Mouse (Mus musculus) midbrain, embryonic 15.5 days (tissue): ENCODE measurements around the gene Plp2. TPM values are rescaled to one million over a fixed set of nuclear protein-coding genes. Genes with fewer than 3 reads are reported as not detected.
"Not testable (repeated sequence)": the region's sequence is repeated elsewhere in the genome, so short reads cannot be mapped to it uniquely, and the experiment has no call there.

Experiments
- ATAC-seq: fragments of 200-750 bp; cut with Nextera tagmentation; replicated peaks from 2 replicates; pipeline ENCODE4 v1.8.0; 2017; ENCODE audit warnings: moderate TSS enrichment
- H3K27ac ChIP-seq: fragments of 300-500 bp; sonication (generic); 2 replicates; pipeline ENCODE4 v1.5.1; 2015; ENCODE audit warnings: mild to moderate bottlenecking, inconsistent platforms
- H3K27me3 ChIP-seq: fragments of 300-500 bp; sonication (generic); replicated peaks from 2 replicates; pipeline ENCODE4 v1.6.1; 2015; ENCODE audit warnings: inconsistent platforms
- H3K36me3 ChIP-seq: fragments of 300-500 bp; sonication (generic); replicated peaks from 2 replicates; pipeline ENCODE4 v1.6.1; 2015; ENCODE audit warnings: inconsistent platforms
- H3K4me1 ChIP-seq: fragments of 300-500 bp; sonication (generic); 2 replicates; pipeline ENCODE4 v1.6.1; 2015; ENCODE audit warnings: inconsistent platforms
- H3K4me2 ChIP-seq: fragments of 300-500 bp; sonication (generic); 2 replicates; pipeline ENCODE4 v1.6.1; 2015; ENCODE audit warnings: inconsistent platforms, mild to moderate bottlenecking, moderate library complexity
- H3K4me3 ChIP-seq: fragments of 300-500 bp; sonication (generic); 2 replicates; pipeline ENCODE4 v1.5.1; 2015; ENCODE audit warnings: mild to moderate bottlenecking, inconsistent platforms
- H3K9ac ChIP-seq: fragments of 300-500 bp; sonication (generic); 2 replicates; pipeline ENCODE4 v1.6.1; 2015; ENCODE audit warnings: mild to moderate bottlenecking, inconsistent platforms
- H3K9me3 ChIP-seq: fragments of 300-500 bp; sonication (generic); 2 replicates; pipeline ENCODE4 v1.6.1; 2016; ENCODE audit warnings: inconsistent platforms
- WGBS: fragments of 180-500 bp; shearing (Covaris S2); methylation state at CpG from one replicate; pipeline ENCODE4 v1.1.7; 2015; ENCODE audit warnings: mixed read lengths; 5-methylcytosine and 5-hydroxymethylcytosine counted together
- polyA plus RNA-seq: library from polyadenylated mRNA; unstranded; fragments of >200 nt; fragmentation: Nextera tagmentation; extraction: Ambion mirVana; gene quantifications from 2 replicates; pipeline ENCODE4 v1.2.1, GENCODE M21; 2015

Gene Plp2
- polyA plus RNA-seq: 17.5 and 19.7 TPM in 2 replicates

DNA sequence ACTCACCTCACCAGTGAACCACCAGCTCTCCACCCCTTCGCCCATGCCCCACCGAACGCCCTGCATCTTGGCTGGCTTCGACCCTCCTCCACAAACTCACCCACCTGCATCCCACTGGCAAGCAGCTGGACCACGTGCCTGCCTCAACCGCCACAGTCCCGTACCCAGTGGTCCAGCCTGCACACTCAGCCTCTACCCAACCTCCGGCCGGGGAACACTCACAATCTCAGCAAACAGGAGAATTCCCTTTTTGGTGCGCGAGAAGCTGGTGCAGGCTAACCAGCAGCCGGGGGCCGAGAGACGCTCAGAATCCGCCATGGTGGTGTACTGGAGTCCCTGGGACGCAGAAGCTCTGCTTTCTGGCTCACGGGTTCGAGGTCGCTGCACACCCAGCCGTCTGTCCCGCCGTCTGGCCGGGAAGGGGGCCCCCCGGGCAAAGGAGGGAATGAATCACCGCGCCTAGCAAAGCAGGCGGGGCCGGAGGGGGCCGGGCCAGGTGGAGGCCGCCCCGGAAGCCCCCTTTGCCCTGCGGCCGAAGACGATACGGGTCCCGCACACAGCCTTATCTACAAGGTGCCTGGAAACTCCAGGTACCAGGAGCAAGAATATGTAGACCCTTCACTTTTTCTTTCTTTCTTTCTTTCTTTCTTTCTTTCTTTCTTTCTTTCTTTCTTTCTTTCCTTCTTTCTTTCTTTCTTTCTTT is at the start of gene Plp2:
TSS of gene Plp2 (minus strand) at position 470 of the 703 bp plus-strand sequence.
- Histone ChIP-seq H3K27ac (no peak within 1 kb of the TSS), H3K4me3 (peak within 1 kb of the TSS; percentile 34), H3K4me1 (no peaks in the 10 kb centered on the region; the same call in 1 of the 2 replicates), H3K9ac (peak within 1 kb of the TSS; percentile 32; the same call in 1 of the 2 replicates), H3K36me3 (no peaks in the 10 kb centered on the region), H3K4me2 (peak within 1 kb of the TSS; percentile 46), H3K27me3 (no peaks in the 10 kb centered on the region; the same call in 1 of the 2 replicates), H3K9me3 (no peaks in the 10 kb centered on the region)
- 28% methylated on average over 36 of the region's 36 CpGs for WGBS
- ATAC-seq: peak; percentile 17; the same call in 1 of the 2 replicates

DNA sequence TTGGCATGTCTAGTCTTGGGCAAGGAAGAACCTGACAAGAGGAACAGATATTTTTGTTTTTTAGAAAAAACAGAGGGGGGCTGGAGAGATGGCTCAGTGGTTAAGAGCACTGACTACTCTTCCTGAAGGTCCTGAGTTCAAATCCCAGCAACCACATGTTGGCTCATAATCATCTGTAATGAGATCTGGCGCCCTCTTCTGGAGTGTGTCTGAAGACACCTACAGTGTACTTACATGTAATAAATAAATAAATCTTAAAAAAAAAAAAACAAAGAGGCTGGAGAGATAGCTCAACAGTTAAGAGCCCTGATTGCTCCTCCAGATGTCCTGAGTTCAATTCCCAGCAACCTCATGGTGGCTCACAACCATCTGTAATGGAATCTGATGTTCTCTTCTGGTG is 44.9 kb upstream of the Plp2 start:
- H3K9me3 ChIP-seq, H3K27me3 ChIP-seq, H3K4me1 ChIP-seq, H3K27ac ChIP-seq, H3K4me2 ChIP-seq, H3K4me3 ChIP-seq, H3K9ac ChIP-seq, ATAC-seq, H3K36me3 ChIP-seq: not testable (repeated sequence)
- 30% methylated on average over 1 of the region's 1 CpGs for WGBS

DNA sequence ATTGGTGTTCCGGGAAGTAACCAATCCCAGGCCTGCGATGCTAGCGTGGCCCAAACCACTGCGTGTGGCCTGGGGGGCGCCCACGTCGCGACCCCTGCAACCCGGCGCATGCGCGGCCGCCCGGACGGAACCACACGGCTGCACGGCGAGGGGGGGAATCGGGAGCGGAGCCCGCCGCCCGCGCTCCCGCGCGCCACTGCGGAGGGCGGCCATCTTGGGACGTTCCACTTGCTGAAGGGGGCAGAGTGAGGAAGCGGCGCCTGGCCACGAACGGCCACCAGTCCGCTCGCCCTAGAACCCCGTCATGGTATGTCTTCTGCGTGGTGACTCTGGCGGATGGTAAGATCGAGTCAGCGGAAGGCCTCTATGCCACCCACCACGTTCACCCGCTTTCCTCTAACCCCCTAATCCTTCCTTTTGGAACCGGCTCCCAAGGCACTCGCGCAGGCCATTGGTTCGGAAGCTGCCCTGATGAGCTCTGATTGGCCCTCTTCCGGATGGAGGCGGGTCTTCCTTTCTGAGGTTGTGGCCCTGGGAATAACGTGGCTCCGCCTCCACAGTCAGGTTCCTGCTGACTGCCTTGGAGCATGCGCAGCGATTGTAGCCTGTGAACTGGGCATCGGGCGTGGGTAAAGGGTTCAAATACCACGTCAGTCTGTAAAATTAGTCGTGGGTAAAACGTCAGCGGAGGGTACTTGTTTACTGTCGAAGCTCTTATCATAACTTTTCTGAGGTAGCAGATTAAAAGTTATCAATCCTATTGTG is 43.1 kb upstream of the Plp2 start, which contains the start of gene Wdr45:
TSS of gene Wdr45 (plus strand) at position 199 of the 765 bp plus-strand sequence.
- 19% methylated on average over 44 of the region's 60 CpGs for WGBS
- H3K27ac ChIP-seq: peak within 1 kb of the TSS; percentile 55; the same call in 1 of the 2 replicates

DNA sequence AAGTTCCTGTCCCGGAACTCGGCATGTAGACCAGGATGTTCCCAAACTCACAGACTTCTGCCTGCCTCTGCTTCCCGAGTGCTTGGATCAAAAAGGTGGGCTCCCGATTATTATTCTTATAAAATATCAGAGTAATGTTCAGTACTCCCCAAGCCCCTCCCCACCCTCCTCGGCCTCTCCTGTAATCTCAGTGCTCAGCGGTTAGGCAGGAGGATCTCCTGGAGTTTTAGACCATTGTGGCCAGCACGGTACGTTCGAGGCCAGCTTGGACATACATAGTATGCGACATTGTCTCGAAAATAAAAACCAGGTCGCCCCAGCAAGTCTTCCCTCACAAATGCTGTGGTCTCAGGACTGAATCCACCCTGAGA is 42.6 kb upstream of the Plp2 start:
- H3K4me1 ChIP-seq, ATAC-seq, H3K9me3 ChIP-seq, H3K36me3 ChIP-seq, H3K27me3 ChIP-seq: not testable (repeated sequence)
- H3K4me2 ChIP-seq: peak overlapping the region; percentile 49
- peak overlapping the region; percentile 31; the same call in 1 of the 2 replicates for H3K9ac ChIP-seq
- 43% methylated on average over 6 of the region's 12 CpGs for WGBS
- H3K27ac ChIP-seq: peak overlapping the region; percentile 55; the same call in 1 of the 2 replicates
- H3K4me3 ChIP-seq: peak overlapping the region; percentile 33

More for the DNA sequence above, 43.1 kb upstream of the Plp2 start, which contains the start of gene Wdr45:
- H3K4me2 ChIP-seq: peak within 1 kb of the TSS; percentile 49
- peak within 1 kb of the TSS; percentile 31; the same call in 1 of the 2 replicates for H3K9ac ChIP-seq
- H3K9me3 ChIP-seq, H3K36me3 ChIP-seq, H3K27me3 ChIP-seq, H3K4me1 ChIP-seq: not testable (repeated sequence)
- peak within 1 kb of the TSS; percentile 33 for H3K4me3 ChIP-seq
- peak; percentile 98 for ATAC-seq

DNA sequence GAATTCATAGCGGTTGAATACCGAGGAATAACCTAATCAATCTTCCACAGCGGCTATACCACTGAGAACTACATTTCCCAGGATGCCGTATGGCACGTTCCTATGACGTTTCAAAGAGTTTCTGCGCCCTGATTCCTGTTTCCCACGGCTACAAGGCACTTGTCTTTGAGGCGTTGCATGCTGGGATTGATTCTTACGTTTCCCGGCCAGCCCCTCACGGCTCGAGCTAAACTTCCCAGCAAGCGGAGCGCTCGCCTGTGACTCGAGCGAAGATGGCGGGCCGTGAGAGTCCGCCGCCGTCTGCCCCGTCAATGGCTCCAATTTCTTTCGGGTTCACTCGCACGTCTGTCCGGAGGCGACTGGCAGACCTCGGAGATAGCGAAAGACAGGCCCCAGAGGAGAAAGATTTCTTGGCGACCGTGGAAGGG is 25.8 kb upstream of the Plp2 start, which contains the start of gene Gpkow:
TSS of gene Gpkow (plus strand) at position 178 of the 428 bp plus-strand sequence.
- peak within 1 kb of the TSS; percentile 40 for H3K9ac ChIP-seq
- 20% methylated on average over 33 of the region's 33 CpGs for WGBS
- peak within 1 kb of the TSS; percentile 43; the same call in 1 of the 2 replicates for H3K27ac ChIP-seq
- no peaks in the 10 kb centered on the region for H3K27me3 ChIP-seq
- no peaks in the 10 kb centered on the region for H3K9me3 ChIP-seq
- peak within 1 kb of the TSS; percentile 46 for H3K4me3 ChIP-seq
- H3K36me3 ChIP-seq: no peaks in the 10 kb centered on the region
- peak; percentile 96 for ATAC-seq
- peaks cover 3% of the 10 kb centered on the region; the same call in 1 of the 2 replicates for H3K4me1 ChIP-seq
- peak within 1 kb of the TSS; percentile 49 for H3K4me2 ChIP-seq

DNA sequence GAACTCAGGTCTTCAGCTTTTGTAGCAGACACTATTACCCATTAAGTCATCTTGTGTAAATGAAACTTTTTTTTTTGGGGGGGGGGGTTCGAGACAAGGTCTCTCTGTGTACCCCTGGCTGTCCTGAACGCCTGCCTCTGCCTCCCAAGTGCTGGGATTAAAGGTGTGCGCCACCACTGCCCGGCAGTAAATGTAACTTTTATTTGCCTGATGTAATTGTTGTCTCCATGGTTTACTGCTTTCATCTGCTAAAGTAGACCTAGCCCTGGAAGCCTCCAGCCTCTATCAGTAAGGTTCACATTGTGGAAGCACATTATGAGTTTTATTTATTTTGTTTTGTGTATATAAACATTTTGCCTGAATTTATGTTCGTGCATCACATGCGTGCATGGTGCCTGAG is 25.3 kb upstream of the Plp2 start:
- Histone ChIP-seq H3K27ac (no peak overlapping the region), H3K9me3 (no peaks in the 10 kb centered on the region), H3K4me3 (peak overlapping the region; percentile 15; the same call in 1 of the 2 replicates), H3K9ac (no peak overlapping the region), H3K36me3 (no peaks in the 10 kb centered on the region), H3K4me1 (peaks cover 3% of the 10 kb centered on the region; the same call in 1 of the 2 replicates), H3K27me3 (no peaks in the 10 kb centered on the region), H3K4me2 (peak overlapping the region; percentile 44)
- WGBS: 49% methylated on average over 6 of the region's 6 CpGs
- ATAC-seq: peak; percentile 79; the same call in 1 of the 2 replicates

DNA sequence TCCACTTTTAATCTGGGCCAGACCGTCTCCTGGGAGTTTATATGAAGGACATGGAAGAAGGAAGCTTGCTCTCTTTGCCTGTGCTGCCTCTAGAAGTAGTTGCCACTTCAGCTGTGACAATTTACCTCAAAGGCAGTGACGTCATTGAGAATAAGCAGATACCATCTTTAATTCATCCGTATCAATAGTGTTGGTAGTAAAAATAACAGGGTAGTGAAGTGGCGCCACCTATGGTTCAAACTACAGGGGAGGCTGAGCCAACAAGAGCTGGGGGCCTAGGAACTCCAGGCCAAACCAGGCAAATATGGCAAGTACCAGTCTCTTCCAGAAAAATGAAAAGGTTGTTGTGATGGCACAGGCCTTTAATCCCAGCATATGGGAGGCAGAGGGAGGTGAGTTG is 21.7 kb upstream of the Plp2 start:
- Histone ChIP-seq H3K9ac (no peak overlapping the region), H3K4me1 (peaks cover 3% of the 10 kb centered on the region; the same call in 1 of the 2 replicates), H3K36me3 (no peaks in the 10 kb centered on the region), H3K4me3 (no peak overlapping the region), H3K27me3 (no peaks in the 10 kb centered on the region), H3K27ac (no peak overlapping the region), H3K9me3 (no peaks in the 10 kb centered on the region), H3K4me2 (no peak overlapping the region)
- WGBS: 41% methylated on average over 4 of the region's 4 CpGs
- ATAC-seq: no peak

DNA sequence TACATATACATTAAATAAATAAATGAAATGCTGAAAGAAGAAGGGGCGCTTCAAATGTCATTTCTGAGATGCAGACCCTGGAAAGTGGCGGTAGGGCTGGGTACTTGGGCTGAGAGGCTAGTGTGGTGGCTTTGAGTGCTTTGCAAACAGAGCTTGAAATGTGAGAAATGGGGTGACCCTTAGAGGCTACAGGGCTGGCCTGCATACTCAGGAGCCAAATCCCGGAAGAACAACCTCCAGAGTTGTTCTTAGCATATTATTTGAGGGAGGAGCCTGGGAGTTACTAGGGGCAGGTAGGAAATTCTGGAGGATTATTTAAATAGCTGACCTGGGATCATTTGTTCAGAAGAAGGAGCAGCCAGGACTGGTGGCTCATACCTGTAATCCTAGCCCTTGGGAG is 19.3 kb upstream of the Plp2 start:
- no peak overlapping the region for H3K4me3 ChIP-seq
- H3K9me3 ChIP-seq: no peaks in the 10 kb centered on the region
- no peaks in the 10 kb centered on the region for H3K36me3 ChIP-seq
- H3K4me2 ChIP-seq: no peak overlapping the region
- no peak overlapping the region for H3K27ac ChIP-seq
- H3K4me1 ChIP-seq: no peaks in the 10 kb centered on the region
- H3K9ac ChIP-seq: no peak overlapping the region
- WGBS: 80% methylated on average over 3 of the region's 3 CpGs
- no peak for ATAC-seq
- H3K27me3 ChIP-seq: no peaks in the 10 kb centered on the region

DNA sequence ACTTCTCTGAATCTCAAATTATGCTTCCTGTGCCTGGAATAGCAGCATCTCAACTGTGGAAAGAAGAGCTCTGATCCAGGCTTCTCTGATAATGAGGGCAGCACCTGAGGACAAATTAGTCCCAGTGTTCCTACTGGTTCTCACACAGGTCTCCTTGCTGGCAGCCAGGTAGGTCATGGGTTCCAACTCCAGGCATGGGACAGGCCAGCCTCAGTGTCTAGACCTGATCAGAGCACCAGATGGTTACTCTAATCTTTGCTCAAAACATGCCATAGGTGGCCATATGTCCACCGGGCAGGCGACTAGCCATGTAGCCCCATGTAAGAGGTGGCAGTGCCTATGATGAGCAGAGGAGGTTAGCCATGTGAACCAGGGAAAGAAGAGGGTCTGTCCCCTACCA is 17.1 kb upstream of the Plp2 start:
- H3K9ac ChIP-seq: no peak overlapping the region
- 98% methylated on average over 2 of the region's 2 CpGs for WGBS
- H3K4me2 ChIP-seq: no peak overlapping the region
- ATAC-seq: no peak
- no peaks in the 10 kb centered on the region for H3K27me3 ChIP-seq
- no peaks in the 10 kb centered on the region for H3K36me3 ChIP-seq
- no peak overlapping the region for H3K4me3 ChIP-seq
- no peaks in the 10 kb centered on the region for H3K9me3 ChIP-seq
- no peaks in the 10 kb centered on the region for H3K4me1 ChIP-seq
- H3K27ac ChIP-seq: no peak overlapping the region

DNA sequence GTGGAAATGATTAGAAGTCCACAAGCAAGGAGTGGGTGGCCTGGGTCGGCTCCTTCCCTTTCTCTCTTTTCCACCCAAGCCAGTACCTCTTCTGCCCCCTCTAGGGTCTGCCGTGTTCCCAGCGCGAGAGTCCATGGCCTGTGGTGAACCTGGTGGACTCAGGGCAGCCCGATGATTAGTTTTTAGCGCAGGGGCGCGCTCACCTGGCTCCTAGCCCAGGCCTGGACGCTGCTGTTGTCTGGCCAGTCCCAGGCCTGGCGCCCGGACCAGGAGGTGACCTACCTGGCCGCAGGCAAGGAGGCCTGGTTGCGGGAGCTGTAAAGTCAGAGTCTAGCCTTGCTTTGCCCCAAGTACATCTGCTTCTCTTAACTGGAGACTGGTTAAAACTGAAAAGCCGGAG is 9.7 kb upstream of the Plp2 start, which contains the start of gene Magix:
TSS of gene Magix (minus strand) at position 388 of the 400 bp plus-strand sequence.
- ATAC-seq: no peak
- Histone ChIP-seq H3K4me3 (peak within 1 kb of the TSS; percentile 29; the same call in 1 of the 2 replicates), H3K4me2 (peak within 1 kb of the TSS; percentile 50), H3K27ac (no peak within 1 kb of the TSS), H3K36me3 (no peaks in the 10 kb centered on the region), H3K9me3 (no peaks in the 10 kb centered on the region), H3K4me1 (no peaks in the 10 kb centered on the region), H3K9ac (no peak within 1 kb of the TSS), H3K27me3 (no peaks in the 10 kb centered on the region)
- WGBS: 72% methylated on average over 14 of the region's 14 CpGs

DNA sequence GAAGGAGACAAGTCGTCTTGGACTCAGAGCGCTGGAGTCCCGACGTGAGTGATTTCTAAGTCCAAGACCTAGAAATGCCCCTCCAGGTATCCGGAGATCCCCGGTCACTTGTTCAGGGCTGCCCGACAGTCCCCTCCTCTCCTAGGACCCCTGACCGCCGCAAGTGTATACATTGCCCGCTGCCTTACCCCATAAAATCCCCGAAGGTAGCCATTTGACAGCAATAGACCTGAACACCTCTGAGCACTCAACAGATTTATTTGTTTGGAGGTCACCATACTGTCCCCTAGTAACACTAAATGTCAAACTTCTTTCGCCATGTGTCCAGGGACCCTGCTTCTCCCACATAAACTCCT is 8.8 kb upstream of the Plp2 start:
- H3K27me3 ChIP-seq: no peaks in the 10 kb centered on the region
- peak overlapping the region; percentile 50 for H3K4me2 ChIP-seq
- peak; percentile 41 for ATAC-seq
- H3K9me3 ChIP-seq: no peaks in the 10 kb centered on the region
- H3K27ac ChIP-seq: no peak overlapping the region
- H3K36me3 ChIP-seq: no peaks in the 10 kb centered on the region
- peak overlapping the region; percentile 29 for H3K4me3 ChIP-seq
- no peaks in the 10 kb centered on the region for H3K4me1 ChIP-seq
- no peak overlapping the region for H3K9ac ChIP-seq
- 30% methylated on average over 12 of the region's 12 CpGs for WGBS

DNA sequence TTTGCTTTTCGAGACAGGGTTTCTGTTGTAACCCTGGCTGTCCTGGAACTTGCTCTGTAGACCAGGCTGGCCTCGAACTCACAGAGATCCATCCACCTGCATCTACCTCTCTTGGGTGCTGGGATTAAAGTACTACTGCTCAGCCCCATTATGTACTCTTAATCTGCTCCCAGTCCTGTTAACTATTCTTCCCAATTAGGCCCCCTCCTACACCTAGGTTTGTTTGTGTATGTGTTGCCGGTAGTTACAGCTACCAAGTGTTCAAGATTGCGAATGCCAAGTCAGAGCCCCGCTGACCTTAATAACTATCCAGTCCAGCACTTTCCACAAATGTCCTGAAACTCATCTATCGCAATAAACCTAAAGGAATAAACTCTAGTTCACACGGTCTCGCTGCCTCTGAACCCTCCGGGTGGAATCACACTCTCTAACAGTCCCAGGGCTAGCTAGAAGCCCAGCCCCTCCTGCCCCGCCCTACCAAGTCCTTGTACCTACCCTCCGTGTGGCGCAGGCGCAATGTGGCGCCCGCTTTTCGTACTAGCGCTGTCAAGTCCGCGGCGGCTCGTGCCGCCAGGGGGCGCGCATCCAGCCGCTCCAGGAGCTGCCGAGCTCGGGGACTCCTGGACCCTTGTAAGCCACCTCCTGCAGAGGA is 8.3 kb upstream of the Plp2 start:
- no peak overlapping the region for H3K9ac ChIP-seq
- peak; percentile 90 for ATAC-seq
- H3K27ac ChIP-seq: no peak overlapping the region
- peak overlapping the region; percentile 50 for H3K4me2 ChIP-seq
- 20% methylated on average over 27 of the region's 27 CpGs for WGBS
- H3K4me3 ChIP-seq: peak overlapping the region; percentile 29
- H3K27me3 ChIP-seq: no peaks in the 10 kb centered on the region
- no peaks in the 10 kb centered on the region; the same call in 1 of the 2 replicates for H3K4me1 ChIP-seq
- H3K36me3 ChIP-seq: no peaks in the 10 kb centered on the region
- H3K9me3 ChIP-seq: no peaks in the 10 kb centered on the region
